Mouse (Mus musculus) neural tube, embryonic 11.5 days (tissue): ENCODE data around the gene Fam19a2. TPM values are rescaled to one million over a fixed set of nuclear protein-coding genes. Genes with fewer than 3 reads are reported as not detected.

Experiments
- ATAC-seq: fragments of 200-750 bp; cut with Nextera tagmentation; 2 replicates; pipeline ENCODE4 v1.8.0; 2017; ENCODE audit warnings: moderate number of reproducible peaks, mild to moderate bottlenecking, moderate TSS enrichment, moderate library complexity; ENCODE audit not compliant: insufficient read depth, low FRiP score, low TSS enrichment
- DNase-seq: peaks from one replicate; pipeline ENCODE4 v3.0.0-alpha.2; 2015; ENCODE audit warnings: low spot score
- H3K27ac ChIP-seq: fragments of 300-500 bp; sonication (generic); 2 replicates; pipeline ENCODE4 v1.5.1; 2014; ENCODE audit warnings: low read depth, mild to moderate bottlenecking, low read length
- H3K27me3 ChIP-seq: fragments of 300-500 bp; sonication (generic); 2 replicates; pipeline ENCODE4 v1.6.1; 2014; ENCODE audit warnings: mild to moderate bottlenecking, low read length, mixed read lengths; ENCODE audit not compliant: control insufficient read depth, insufficient read depth
- H3K36me3 ChIP-seq: fragments of 300-500 bp; sonication (generic); 2 replicates; pipeline ENCODE4 v1.6.1; 2014; ENCODE audit warnings: mild to moderate bottlenecking, low read length, moderate library complexity, mixed read lengths; ENCODE audit not compliant: control insufficient read depth, insufficient read depth
- H3K4me1 ChIP-seq: fragments of 300-500 bp; sonication (generic); 2 replicates; pipeline ENCODE4 v1.6.1; 2014; ENCODE audit warnings: low read length, mixed read lengths; ENCODE audit not compliant: control insufficient read depth, insufficient read depth
- H3K4me2 ChIP-seq: fragments of 300-500 bp; sonication (generic); 2 replicates; pipeline ENCODE4 v1.6.1; 2014; ENCODE audit warnings: low read depth, mild to moderate bottlenecking, moderate library complexity
- H3K4me3 ChIP-seq: fragments of 300-500 bp; sonication (generic); 2 replicates; pipeline ENCODE4 v1.5.1; 2014; ENCODE audit warnings: low read depth, low read length
- H3K9ac ChIP-seq: fragments of 300-500 bp; sonication (generic); 2 replicates; pipeline ENCODE4 v1.6.1; 2014; ENCODE audit warnings: mild to moderate bottlenecking, low read length
- H3K9me3 ChIP-seq: fragments of 300-500 bp; sonication (generic); 2 replicates; pipeline ENCODE4 v1.6.1; 2016; ENCODE audit warnings: low read length; ENCODE audit not compliant: control insufficient read depth
- WGBS: fragments of 180-500 bp; shearing (Covaris S2); extraction: QIAGEN DNeasy Blood & Tissue Kit; methylation state at CpG from one replicate; pipeline ENCODE4 v1.1.7; 2014; 5-methylcytosine and 5-hydroxymethylcytosine counted together
- polyA plus RNA-seq: library from polyadenylated mRNA; unstranded; fragments of >200 nt; fragmentation: Nextera tagmentation; extraction: Ambion mirVana; gene quantifications from 2 replicates; pipeline ENCODE4 v1.2.1, GENCODE M21; 2014

Gene Fam19a2
- polyA plus RNA-seq, 1 experiment from 2014 or later, result 9.9 TPM

DNA sequence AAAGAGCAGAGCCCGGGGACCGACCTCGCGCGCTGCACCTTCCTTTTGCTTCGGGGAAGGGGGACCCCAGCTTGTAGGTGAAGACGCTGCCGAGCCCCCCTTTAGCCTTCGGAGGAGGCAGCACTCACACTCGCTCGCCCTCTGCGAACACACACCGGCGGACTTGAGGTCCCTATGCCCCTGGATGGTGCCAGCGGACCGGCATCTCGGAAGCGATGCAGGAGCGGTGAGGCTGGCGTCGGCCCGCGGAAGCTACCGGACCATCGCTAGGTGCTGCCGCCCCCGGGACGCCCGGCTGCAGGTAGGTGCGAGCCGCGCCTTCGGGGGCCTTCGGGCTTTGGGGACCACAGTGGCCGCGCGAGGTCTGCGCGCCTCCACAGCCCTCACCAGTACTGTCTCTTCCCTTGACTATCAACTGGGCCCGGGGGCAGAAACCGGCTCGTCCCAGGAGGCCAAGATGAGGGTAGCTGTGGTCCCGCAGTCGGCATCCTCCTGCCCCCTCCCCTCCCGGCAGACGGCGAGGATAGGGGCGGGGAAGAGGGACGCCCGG lies 1.5 kb downstream of the Fam19a2 start:
- no peaks in the 10 kb centered on the region; the same call in 1 of the 2 replicates for H3K4me1 ChIP-seq
- DNase-seq, result peak; percentile 55
- ATAC-seq, result peak; percentile 42
- peak overlapping the region; percentile 95 for H3K4me2 ChIP-seq
- no peaks in the 10 kb centered on the region for H3K36me3 ChIP-seq
- H3K9me3 ChIP-seq, result no peaks in the 10 kb centered on the region
- H3K27me3 ChIP-seq, result peaks cover 6% of the 10 kb centered on the region; the same call in 1 of the 2 replicates
- H3K27ac ChIP-seq, result no peak overlapping the region
- WGBS, result under 1% methylated on average over 29 of the region's 50 CpGs
- peak overlapping the region; percentile 52 for H3K9ac ChIP-seq
- H3K4me3 ChIP-seq, result peak overlapping the region; percentile 56

DNA sequence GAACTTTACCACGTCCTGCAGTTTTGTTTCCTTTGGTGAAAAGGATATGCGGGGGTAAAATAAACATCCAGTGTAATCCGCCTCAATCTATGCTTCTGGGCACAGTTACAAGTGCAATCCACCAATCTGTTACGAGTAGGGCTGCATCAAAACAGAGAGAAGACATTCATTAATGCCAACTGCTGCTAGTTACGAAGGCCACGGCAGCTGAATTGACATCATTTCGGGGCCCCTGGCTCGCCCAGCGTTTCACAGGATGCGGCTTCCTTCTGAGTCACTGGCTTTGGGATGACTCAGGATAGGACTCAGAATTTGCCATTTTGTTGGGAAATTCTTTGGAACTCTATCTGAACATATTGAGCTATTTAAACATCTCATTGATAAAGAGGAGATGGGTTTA lies 4.8 kb downstream of the Fam19a2 start:
- peaks cover 6% of the 10 kb centered on the region; the same call in 1 of the 2 replicates for H3K27me3 ChIP-seq
- no peaks in the 10 kb centered on the region for H3K36me3 ChIP-seq
- H3K9ac ChIP-seq, result no peak overlapping the region
- no peak overlapping the region for H3K27ac ChIP-seq
- no peaks in the 10 kb centered on the region for H3K9me3 ChIP-seq
- no peaks in the 10 kb centered on the region; the same call in 1 of the 2 replicates for H3K4me1 ChIP-seq
- no peak for ATAC-seq
- no peak overlapping the region for H3K4me2 ChIP-seq
- 73% methylated on average over 10 of the region's 10 CpGs for WGBS
- no peak overlapping the region for H3K4me3 ChIP-seq
- DNase-seq, result no peak

DNA sequence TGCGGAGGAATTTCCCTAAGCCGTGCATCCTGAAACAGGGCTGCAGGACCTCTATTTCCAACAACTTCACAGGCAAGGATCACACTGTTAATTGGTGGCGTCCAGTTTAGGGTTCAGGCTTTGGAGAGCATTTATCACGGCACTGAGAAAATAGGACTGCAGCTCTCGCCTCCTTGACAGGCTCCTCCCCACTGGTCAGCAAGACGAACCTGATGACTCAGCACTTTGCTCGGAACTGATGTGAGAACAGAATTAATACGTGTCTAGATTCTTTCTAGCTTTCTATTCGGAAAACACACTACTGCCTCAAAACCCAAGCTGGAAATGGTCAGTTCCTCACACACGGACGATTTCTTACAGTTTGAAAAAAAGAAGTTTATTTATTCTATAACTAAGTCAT lies 10.8 kb downstream of the Fam19a2 start:
- Histone ChIP-seq H3K4me1 (no peaks in the 10 kb centered on the region), H3K4me2 (no peak overlapping the region), H3K27ac (no peak overlapping the region), H3K9ac (no peak overlapping the region), H3K9me3 (no peaks in the 10 kb centered on the region), H3K36me3 (no peaks in the 10 kb centered on the region), H3K27me3 (no peaks in the 10 kb centered on the region), H3K4me3 (no peak overlapping the region)
- ATAC-seq (no peak), DNase-seq (peak; percentile 26)
- WGBS, result 68% methylated on average over 11 of the region's 11 CpGs

DNA sequence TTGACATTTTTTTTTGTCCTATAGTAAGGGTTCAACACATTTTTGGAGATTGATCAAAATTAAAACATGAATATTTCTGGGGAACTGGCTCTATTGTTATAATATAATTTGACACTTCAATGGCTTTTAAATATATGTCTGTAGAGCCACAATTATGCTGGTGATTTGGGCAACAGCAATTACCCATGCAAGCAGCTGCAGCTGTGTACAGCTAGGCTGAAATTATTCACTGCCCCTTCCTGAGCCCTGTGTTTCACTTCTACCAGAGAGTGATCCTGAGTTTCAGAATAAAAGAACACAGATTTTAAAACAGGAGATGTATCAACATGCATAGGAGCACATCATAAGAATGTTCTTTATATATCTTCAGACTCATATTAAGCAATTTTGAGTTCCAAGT lies 43.5 kb downstream of the Fam19a2 start:
- Histone ChIP-seq H3K9ac (no peak overlapping the region), H3K27me3 (no peaks in the 10 kb centered on the region), H3K27ac (no peak overlapping the region), H3K9me3 (no peaks in the 10 kb centered on the region), H3K4me3 (no peak overlapping the region), H3K4me1 (no peaks in the 10 kb centered on the region), H3K4me2 (no peak overlapping the region), H3K36me3 (no peaks in the 10 kb centered on the region)
- DNase-seq (no peak), ATAC-seq (no peak)

DNA sequence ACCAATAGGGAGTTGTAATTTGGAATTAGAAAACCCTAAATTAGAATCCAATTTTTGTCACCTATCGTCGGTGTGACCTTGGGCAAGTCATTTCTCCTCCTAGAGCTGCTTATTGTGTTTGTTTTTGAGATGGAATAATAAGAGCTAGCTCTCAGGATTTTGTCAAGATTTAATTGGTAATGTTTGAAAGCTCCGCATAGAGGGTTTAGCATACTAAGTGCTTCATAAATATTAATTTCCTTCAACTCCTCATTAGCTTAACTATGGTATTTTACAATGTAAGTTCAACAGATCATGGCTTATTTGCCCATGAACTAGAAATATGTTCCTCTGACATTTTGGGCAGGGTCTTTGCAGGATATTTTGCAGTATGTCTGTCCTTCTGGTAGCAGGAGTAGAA lies 62.5 kb downstream of the Fam19a2 start:
- H3K4me3 ChIP-seq, result no peak overlapping the region
- H3K4me2 ChIP-seq, result no peak overlapping the region
- no peak overlapping the region for H3K27ac ChIP-seq
- no peaks in the 10 kb centered on the region for H3K4me1 ChIP-seq
- 95% methylated on average over 3 of the region's 3 CpGs for WGBS
- H3K9me3 ChIP-seq, result no peaks in the 10 kb centered on the region
- DNase-seq, result no peak
- H3K27me3 ChIP-seq, result no peaks in the 10 kb centered on the region
- ATAC-seq, result no peak
- H3K9ac ChIP-seq, result no peak overlapping the region
- H3K36me3 ChIP-seq, result no peaks in the 10 kb centered on the region

DNA sequence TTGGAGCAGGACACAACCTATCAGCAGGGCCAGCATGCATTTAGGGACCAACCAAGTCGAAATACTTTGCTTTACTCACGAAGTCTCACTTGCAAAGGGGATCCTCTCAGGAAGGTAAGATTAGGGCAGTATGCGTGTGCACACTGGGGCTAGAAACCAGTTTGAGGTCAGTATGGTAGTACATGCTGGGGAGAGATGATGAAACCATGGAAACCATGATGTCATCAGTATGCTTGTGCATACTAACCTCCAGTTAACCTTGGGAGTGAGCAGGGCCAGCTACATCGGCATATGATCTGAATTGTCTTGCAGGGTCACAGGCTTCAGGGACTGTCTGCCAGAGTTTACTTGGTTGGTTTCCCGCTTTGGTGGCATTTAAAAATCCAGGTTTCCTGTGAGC lies 77.5 kb downstream of the Fam19a2 start:
- WGBS, result 77% methylated on average over 5 of the region's 5 CpGs
- DNase-seq, result no peak
- Histone ChIP-seq H3K4me3 (no peak overlapping the region), H3K9me3 (no peaks in the 10 kb centered on the region; the same call in 1 of the 2 replicates), H3K4me1 (no peaks in the 10 kb centered on the region), H3K4me2 (no peak overlapping the region), H3K27ac (no peak overlapping the region), H3K27me3 (no peaks in the 10 kb centered on the region), H3K9ac (no peak overlapping the region), H3K36me3 (no peaks in the 10 kb centered on the region)
- no peak for ATAC-seq

DNA sequence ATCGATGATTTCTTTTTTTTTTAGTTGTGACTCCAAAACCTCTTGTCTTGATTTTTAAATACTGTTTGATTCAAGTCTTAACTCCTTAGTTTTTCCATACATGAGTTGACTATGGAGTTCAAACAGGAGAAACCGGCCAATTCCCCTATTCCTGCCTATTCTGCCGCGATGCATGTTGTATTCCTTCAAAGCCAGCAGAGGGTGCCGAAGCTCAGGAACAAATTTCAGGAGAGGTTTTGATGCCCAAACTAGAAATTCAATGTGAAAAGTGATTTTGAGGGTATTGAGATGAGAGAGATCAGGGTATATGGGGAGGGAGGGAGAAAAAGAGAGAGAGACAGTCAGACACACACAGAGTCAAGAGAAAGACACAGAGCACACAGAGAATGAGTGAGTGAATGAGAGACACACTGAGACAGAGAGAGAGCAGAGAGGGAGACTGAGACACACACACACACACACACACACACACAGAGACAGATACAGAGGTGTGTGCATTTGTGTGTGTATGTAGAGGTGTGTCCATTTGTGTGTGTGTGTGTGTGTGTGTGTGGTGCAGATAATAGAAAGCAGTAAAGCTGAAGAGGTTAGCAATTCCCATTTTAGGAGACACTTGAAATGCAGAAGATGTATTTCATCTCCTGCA lies 78.9 kb downstream of the Fam19a2 start:
- no peak overlapping the region for H3K27ac ChIP-seq
- H3K4me2 ChIP-seq, result no peak overlapping the region
- 28% methylated on average over 5 of the region's 5 CpGs for WGBS
- H3K4me1 ChIP-seq, result no peaks in the 10 kb centered on the region
- no peaks in the 10 kb centered on the region for H3K36me3 ChIP-seq
- H3K9ac ChIP-seq, result no peak overlapping the region
- H3K9me3 ChIP-seq, result no peaks in the 10 kb centered on the region; the same call in 1 of the 2 replicates
- no peaks in the 10 kb centered on the region for H3K27me3 ChIP-seq
- ATAC-seq (peak; percentile 31; the same call in 1 of the 2 replicates), DNase-seq (peak; percentile 50)
- H3K4me3 ChIP-seq, result no peak overlapping the region

DNA sequence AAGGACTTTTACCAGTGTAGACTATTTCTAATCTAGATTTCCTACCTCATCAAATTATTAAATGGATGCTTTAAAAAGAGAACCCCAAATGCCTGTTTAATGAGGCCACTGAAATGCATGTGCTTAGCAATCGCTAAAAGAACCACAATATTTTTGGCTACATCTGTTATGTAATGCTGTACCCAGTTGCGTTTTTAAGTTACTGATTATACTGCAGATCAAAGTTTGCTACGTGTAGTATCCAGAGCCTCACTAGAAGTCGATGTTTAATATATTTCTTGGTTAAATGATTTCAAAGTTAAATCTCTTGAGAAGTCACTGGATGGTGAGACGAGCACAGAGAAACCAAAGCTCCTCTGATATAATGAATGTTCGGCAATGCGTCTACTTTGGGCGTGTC lies 82.5 kb downstream of the Fam19a2 start:
- WGBS, result 95% methylated on average over 8 of the region's 8 CpGs
- H3K4me1 ChIP-seq, result no peaks in the 10 kb centered on the region
- H3K9me3 ChIP-seq, result no peaks in the 10 kb centered on the region; the same call in 1 of the 2 replicates
- no peak for ATAC-seq
- no peak for DNase-seq
- H3K4me3 ChIP-seq, result no peak overlapping the region
- no peaks in the 10 kb centered on the region for H3K27me3 ChIP-seq
- H3K9ac ChIP-seq, result no peak overlapping the region
- H3K4me2 ChIP-seq, result no peak overlapping the region
- H3K36me3 ChIP-seq, result no peaks in the 10 kb centered on the region
- no peak overlapping the region for H3K27ac ChIP-seq

DNA sequence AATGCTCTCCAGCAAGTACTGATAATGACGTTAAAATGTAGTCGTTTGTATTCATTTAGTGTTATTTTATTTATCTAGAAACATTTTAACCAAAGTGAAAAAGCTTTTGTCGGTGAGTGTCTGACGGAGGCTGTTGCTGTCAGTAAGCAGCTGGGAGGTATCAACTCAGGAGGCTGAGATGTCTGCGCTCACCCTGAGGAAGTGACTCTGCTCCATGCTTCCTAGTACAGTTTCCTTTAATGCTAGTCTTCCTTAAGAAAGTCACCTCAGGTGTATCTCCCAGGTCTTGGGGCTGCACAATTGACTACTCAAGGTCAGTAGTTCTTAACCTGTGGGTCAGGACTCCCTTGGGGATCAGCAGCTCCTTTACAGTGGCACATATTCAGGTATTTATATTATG lies 89.9 kb downstream of the Fam19a2 start:
- no peak for DNase-seq
- H3K4me1 ChIP-seq, result no peaks in the 10 kb centered on the region

More for the DNA sequence above, 89.9 kb downstream of the Fam19a2 start:
- H3K4me2 ChIP-seq, result no peak overlapping the region
- H3K27ac ChIP-seq, result no peak overlapping the region
- ATAC-seq, result no peak
- no peak overlapping the region for H3K9ac ChIP-seq
- H3K4me3 ChIP-seq, result no peak overlapping the region
- no peaks in the 10 kb centered on the region for H3K9me3 ChIP-seq
- WGBS, result 90% methylated on average over 5 of the region's 5 CpGs
- H3K27me3 ChIP-seq, result no peaks in the 10 kb centered on the region
- H3K36me3 ChIP-seq, result no peaks in the 10 kb centered on the region
